Mouse (Mus musculus) ES-E14 (cell line): Measurements from ENCODE around the gene Enpp6.

Experiments
- CHD2 ChIP-seq: IDR thresholded peaks from 2 replicates; pipeline ENCODE4 v1.6.1; 2014; ENCODE audit warnings: mild to moderate bottlenecking, low read depth, low read length, inconsistent platforms
- HCFC1 ChIP-seq: IDR thresholded peaks from 2 replicates; pipeline ENCODE4 v1.6.1; 2012; ENCODE audit warnings: low read length, inconsistent platforms, borderline replicate concordance; ENCODE audit not compliant: insufficient read depth
- ZNF384 ChIP-seq: IDR thresholded peaks from 2 replicates; pipeline ENCODE4 v1.6.1; 2012; ENCODE audit warnings: low read depth, low read length, inconsistent platforms

GRCm38 (mm10) chr8:47134736-47135135, 148.0 kb downstream of the Enpp6 start:
- TF ChIP-seq HCFC1 (no peak), ZNF384 (no peak), CHD2 (no peak)
